Mouse (Mus musculus): ENCODE measurements around the gene Ykt6.
"Not testable (repeated sequence)": the region's sequence is repeated elsewhere in the genome, so short reads cannot be mapped to it uniquely, and the experiment has no call there.

Ykt6 gene

DNA sequence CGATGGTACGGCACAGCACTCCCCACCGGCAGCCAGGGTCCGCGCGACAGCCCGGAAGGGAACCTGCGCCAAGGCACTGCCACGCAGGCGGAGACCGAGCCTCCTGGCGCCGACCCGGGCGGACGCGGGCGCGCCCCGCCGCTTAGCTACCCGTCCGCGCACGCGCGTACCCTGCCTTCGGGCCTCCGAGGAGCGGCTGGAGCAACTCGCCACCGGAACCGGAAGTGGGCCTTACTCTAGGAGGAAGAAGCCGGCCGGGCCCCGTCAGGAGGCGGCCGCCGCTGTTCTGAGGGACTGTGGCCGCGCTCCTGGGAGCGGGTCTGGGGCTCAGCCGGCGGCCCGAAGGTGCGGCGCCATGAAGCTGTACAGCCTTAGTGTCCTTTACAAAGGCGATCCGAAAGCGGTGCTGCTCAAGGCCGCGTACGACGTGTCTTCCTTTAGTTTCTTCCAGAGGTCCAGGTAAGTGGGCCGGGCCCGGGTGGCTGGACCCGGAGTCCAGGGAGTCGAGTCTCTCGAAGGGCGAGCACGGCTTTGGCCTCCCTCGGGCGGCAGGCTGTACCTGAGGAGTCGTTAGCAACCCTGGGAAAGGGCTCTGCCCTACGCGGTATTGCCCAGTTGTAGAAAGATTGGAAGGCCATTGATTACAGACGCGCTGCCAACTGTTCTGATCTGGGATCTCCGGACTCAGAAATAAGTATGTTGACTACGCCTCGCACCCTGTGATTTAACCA is at the start of gene Ykt6:
Gene Ykt6, plus strand, starts transcription at position 148 of the 731 bp plus-strand sequence.
- DNase-seq, result peak; percentile 95

DNA sequence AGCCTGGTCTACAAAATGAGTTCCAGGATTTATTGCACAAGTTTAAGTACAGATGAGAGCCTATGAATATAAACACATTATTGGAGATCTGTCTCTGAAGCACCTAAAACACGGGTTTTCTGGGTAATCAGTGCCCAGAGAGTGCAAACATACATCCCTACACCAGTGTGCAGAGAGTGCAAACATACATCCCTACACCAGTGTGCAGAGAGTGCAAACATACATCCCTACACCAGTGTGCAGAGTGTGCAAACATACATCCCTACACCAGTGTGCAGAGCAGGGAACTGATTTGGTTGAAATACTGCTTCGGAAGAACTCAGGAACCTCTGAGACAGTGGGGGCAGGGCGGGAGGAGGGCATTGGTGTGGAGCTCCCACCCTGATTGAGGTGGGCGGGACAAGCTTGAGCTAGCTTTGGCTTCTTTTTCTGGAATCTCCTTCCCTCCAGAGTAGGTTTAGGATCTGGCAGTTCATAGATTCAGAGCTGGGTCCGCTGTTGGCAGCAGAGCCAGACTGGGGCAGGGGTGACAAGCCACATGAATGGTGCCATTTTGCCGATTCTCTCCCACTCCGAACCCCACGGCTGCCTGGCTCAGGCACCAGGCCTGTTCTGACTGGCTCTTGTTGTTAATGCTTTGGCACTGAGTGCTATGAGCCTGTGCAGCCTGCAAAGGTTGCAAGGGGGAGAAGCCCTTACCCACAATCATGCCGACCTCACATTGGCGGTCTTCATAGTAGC is 49.5 kb upstream of the Ykt6 start:
- no peak for DNase-seq

DNA sequence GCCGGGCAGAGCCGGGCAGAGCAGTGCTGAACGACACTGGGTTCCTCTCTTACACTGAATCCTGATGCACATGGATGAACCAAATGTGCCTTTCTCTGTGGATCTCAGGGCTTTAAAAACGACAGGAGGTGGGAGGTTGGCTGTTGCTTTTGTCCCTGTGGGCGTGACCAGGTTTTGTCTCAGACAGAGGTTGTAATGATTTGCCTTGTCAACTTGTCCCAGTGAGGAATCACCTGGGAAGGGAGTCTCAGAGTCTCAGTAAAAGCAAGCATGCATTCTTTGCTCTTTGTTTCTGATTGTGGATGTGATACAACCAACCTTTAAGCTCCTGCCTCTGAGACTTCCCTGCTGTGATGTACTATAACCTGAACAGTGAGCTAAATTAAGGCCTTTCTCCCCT is 48.4 kb upstream of the Ykt6 start:
- no peak for DNase-seq

DNA sequence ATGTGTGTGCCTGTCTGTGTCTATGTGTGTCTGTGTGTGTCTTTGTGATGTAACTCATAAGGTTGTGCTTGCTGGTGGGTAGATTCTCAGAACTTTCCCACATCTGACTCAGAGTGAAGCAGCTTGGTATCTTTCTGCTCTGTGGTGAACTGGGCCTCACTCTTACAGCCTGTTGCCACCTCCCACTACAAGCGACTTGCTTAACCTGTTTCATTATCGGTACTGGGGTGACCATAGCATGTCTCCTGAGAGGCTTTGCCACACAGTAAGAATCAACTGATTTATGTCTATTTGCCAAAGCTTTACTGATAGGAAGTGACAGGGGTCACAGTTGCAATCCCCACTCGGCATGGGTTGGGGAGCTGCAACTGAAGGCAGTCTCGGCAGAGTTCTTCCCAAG is 46.9 kb upstream of the Ykt6 start:
- no peak for DNase-seq

DNA sequence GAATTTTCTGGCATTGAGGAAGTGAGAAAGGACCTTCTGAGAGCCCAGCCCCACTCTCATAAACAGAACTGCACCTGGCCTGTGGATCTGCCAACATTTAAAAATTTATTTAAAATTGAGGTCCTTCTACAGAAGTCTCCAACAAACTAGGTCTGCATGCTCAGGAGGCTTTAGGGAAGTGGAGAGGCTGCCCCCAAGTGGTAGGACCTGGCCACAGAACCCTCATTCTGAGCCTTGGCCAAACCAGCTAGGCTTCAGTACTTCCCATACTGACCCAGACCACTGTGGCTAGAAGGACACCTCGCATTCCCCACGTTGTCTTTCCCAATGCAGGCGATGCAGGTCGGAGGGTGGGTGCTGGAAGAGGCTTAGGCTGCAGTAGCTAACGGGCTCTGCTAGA is 42.9 kb upstream of the Ykt6 start:
- DNase-seq, result peak; percentile 65

DNA sequence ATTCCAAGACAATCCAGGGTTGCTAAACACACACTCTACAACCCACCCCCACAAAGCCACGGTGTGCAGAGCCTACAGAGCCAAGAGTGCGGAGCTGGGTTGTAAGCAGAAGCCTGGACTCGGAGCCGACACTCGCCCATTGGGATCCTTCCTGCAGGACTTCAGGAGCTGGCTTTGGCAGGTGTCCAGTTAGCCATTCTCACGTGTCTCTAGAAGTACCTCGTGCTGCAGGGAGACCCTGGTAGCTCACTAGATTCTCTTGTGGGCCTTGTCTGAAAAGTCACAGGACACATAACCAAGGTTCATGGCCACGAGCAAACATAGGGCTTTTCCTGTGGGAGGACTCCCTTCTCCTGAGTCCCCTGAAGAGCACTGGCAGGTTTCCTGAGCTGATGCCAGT is 42.2 kb upstream of the Ykt6 start:
- no peak for DNase-seq

DNA sequence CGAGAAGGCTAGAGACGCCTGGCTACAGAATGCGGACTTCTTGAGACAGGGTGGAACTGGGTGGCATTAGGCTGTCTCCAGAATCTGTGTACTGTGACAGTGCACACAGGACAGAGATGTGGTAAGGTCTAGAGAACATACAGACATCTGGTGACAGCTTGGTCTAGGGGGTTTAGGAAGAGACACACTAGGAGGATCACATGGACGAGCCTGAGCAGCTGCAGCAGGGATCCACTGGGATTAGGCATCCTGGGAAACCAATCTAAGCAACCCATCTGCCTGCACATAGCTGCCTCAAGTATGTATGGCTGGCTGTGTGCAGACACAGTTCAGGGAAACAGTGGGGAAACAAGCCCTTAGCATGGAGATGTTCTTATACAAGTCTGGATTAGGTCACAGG is 41.6 kb upstream of the Ykt6 start:
- DNase-seq, result no peak

DNA sequence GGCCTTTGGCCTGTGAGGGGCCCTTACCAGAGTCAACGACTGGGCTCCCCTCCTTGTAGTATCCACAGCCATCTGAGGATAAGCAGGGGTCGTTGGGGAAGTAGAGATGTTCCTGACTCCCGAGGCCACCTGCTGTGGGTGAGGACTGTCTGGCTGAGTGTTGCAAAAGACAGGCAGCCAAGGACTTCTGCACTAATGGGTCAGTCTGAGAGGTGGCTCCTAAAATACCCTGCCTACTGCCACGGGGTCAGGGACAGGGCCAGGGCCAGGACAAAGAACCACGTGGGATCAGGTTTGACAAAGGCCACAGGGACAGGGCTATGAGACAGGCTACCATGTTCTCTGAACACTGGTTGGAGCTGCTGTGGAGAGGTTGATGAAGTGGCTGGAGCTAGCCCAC is 40.6 kb upstream of the Ykt6 start:
- no peak for DNase-seq

DNA sequence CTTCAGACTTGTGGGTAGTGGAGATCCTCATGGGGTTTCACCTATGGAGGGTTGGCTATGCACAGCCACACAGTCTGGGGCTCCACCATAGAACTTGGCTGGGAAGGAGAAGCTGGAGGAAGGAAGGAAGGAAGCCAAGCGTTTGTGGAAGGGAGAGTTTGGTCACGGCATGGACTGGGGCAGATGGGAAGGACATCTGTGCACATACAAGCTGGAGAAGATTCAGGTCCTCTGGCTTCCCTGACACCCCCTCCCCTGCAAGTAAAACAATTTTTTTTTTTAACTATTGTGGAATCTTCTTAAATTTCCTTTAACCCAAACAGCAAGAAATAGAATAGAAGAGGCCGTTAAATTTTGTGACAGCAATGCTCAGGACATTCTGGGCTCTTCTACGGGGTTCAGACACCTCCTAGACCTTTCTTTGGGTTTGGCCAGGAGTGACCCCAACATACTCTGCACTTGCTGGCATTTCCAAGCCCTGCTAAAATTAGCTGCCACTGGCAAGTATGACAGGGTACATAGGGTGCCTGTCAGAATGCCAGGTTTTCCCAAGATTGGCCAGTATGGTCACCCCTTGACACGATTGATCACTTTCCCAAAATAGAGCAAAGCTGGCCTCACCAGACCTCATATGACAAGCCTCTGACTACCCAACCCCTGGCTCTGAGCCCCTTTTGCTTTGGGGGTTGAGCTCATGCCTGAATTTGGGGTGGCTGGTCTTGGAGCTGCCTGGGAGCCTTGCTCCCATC is 39.9 kb upstream of the Ykt6 start:
- DNase-seq, result no peak

DNA sequence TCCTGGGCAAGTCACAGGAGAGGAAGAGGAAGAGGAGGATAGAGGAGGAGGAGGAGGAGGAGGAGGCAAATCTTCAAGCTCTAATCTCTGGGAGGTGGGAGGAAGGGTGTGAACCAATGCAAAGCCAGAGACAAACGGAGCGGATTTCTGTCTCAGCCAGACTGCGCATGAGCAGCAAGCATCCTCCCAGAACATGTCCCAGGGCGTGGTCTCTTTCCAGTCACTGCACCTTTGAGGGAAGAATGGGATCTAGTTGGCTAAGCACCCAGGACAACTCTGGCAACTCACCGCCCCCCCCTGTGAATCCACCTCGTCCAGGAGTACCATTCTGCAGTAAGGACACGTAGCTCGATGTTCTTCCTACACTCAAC is 39.3 kb upstream of the Ykt6 start:
- no peak for DNase-seq

DNA sequence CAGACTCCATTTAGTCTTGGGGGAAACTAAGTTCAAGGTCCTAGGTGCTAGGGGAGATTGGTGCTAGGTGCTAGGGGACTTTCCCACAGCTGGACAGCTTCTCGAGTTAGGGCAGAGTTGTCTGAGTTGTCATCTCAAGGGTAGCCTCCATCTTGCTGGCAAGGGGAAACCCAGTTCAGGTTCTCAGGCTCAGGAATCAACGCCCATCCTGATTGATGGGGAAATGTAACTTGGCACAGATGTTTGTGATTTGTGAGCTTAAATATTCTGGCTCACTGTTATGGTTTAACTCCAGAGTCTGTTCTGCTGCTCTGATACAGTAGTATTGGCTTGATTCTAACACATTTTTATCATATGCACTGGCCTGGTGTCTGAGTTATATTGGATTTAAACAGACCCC is 37.4 kb upstream of the Ykt6 start:
- no peak for DNase-seq

DNA sequence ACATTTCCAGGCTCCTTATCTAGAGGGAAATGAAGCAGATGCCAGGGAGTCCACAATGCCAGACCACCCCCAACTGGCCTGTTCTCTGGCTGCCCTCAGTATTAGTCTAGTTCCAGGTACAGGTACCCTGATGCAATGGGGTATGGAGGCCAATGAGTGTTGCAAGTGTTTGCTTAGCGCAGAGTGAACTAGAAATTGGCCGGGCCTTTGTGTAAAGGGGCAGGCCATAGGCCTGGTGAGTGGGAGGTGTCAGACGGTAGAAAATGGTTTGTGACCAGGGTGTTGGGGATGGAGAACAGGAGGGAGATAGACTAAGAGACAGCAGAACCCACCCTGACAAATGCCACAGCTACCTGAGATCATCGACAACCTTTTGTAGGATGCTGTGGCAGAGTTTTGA is 35.9 kb upstream of the Ykt6 start:
- DNase-seq, result no peak

DNA sequence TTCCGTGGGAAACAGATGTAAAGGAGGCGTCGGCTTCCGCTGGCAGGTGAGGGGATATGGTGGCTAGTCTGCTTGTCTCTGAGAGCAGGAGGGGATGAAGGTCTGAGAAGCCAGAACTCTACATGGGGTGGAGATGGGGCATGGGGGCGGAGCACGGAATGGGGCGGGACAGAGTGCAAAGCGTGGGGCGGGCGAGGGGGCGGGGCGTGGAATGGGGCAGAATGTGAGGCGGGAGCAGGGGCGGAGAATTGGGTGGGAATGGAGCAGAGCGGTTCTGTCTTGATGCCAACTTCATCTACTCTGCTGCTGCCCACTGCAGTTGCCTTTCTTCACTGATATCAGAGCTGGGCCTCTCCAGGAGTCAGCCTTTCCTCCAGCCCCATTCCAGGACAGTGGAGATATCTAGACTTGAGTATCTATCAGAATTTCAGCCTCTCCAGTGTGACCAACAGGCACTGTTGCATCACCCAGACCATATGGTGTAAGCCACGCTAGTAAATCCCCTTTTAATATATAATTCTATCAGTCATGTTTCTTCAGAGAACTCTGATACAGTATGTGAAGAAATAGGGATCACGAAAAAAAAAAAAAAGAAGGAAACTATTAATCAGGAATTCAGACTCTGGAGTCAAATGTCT is 35.1 kb upstream of the Ykt6 start:
- no peak for DNase-seq

DNA sequence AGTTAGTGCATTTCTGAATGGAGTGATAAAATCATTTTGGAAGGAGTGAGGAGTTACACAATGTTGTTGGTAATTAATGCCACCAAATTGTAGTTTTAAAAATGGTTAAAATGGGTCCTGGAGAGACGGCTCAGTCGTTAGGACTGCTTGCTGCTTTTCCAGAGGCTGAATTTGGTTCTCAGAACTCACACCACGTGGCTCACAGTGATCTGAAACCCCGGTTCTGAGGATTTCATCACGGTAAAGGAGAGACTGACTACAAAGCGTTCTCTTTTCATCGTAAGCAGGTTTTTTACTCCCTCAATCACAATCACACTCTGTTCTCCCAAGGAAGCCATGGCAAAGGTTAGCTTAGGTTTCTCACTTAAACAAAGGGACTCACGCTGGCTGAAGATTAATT is 30.8 kb upstream of the Ykt6 start:
- no peak for DNase-seq

DNA sequence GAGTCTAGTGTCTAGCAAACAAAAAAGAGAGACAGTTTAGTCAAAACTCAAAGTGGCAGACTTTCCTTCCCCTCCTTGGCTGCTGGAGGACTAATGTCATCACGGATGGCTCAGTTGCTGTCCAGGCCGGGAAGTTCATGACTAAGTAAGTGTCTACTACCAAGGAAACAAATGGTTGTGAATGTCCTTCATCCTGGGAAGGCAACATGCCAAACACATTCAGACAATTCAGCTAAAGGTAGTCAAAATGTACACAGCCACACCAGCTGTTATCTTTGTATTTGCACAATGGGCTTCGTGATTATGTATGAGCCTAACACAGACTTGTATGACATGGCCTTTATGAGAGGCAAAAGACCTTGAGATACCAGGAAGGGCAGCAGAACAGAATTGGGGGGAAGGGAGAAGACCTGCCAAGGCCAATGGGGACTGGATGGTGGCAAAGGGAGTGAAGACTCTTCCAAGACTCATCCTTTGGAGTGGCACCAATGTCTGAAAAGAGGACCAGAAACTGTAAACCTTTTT is 28.7 kb upstream of the Ykt6 start:
- no peak for DNase-seq

DNA sequence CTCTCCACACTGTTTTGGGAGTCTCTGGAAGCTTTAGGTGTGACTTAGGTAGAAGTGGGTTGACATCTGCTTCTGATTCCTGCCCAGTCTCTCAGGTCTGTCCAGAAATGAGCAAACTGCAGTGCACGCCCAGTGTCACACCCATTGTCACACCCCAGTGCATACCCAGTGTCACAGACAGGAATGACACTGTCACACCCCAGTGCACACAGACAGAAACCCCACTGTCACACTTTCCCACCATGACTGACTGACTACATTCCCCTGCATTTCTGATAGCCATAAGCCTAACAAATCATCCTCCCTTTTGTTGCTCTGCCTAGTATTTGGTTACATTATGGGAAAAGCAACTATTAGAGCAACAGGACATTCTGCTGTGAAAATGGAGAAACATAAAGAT is 24.9 kb upstream of the Ykt6 start:
- no peak for DNase-seq

DNA sequence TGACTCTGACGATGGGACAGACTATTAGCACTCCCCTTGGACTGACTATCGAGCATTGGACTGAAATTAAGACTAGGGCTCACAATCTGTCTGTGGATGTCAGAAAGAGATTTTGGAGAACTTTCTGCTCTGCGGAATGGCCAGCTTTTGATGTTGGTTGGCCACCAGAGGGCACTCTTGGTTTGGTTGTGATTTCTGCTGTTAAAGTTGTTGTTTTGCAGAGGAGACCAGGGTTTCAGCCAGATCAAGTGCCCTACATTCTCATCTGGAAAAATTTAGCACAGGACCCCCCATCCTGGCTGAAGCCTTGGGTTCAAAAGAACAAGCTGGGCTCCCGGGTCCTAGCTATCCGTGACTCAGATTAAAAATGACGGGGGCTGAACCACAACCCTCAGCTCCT is 23.5 kb upstream of the Ykt6 start:
- DNase-seq, result peak; percentile 12

DNA sequence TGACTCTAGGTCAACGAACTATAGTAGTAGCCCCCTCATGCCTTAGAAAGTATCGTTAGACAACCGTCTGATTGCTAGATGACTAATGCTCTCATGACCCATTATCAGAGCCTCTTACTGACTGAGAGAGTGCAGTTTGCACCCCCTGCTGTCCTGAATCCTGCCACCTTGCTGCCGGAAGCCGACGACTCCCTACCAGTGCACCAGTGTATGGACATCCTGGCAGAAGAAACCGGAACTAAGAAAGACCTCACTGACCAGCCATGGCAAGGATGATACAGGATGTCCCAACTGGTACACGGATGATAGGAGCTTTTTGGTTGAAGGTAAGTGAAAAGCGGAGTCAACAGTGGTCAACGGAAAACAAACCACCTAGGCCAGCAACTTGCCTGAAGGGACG is 21.0 kb upstream of the Ykt6 start:
- DNase-seq, result not testable (repeated sequence)

DNA sequence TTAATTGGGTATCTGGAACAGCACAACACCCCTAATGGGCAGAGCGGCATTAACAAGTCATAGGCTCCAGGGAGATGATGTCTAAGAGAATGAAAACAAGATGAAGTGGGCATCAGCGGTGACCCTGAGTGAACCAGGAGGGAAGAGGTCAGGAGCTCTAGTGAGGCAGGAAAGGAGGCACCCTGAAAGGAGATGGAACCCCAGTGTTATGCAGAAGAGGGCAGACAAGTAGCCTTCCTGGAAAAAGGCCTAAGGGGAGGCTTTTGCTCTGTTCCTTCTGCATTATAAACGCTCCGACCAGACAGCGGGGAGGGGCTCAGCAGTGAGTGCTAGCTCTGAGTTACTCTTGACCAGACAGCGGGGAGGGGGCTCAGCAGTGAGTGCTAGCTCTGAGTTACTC is 12.5 kb upstream of the Ykt6 start:
- DNase-seq, result no peak

DNA sequence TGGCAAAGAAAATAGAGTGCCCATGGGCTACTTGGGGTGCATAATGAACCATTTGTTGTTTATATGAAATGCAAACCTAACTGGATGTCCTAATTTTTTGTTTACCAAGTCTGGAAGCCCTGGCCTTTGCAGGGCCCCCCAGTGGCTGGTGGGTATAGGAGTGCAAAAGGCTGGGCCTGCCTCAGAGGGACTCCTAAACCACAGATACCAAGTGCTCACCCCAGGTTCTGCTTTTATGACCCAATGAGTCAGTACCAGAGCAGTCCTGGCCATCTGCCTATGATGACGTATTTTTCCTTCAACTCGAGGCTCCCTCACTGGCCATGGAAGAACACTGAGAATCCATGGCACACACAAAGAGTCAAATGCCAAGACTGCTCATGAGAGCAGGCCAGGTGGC is 10.4 kb upstream of the Ykt6 start:
- no peak for DNase-seq

DNA sequence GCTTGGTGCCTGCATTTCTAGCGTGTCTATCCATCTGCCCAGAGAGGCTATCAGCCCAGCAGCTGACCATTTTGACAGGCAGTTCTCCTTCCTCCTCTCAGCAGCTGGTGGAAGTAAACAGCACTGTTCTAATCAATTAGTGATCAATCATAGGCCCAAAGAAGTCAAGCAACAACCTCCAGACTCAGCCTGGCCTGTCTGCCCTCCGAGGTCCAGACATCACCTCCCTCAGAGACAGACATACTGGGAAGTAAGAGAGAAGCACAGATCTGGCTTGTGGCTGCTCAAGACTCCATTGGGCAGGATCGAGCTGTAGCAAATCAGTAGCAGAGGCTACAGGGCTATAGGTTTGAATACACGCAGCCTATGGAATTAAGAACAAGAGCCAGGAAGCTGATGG is 7.7 kb upstream of the Ykt6 start:
- DNase-seq, result no peak

DNA sequence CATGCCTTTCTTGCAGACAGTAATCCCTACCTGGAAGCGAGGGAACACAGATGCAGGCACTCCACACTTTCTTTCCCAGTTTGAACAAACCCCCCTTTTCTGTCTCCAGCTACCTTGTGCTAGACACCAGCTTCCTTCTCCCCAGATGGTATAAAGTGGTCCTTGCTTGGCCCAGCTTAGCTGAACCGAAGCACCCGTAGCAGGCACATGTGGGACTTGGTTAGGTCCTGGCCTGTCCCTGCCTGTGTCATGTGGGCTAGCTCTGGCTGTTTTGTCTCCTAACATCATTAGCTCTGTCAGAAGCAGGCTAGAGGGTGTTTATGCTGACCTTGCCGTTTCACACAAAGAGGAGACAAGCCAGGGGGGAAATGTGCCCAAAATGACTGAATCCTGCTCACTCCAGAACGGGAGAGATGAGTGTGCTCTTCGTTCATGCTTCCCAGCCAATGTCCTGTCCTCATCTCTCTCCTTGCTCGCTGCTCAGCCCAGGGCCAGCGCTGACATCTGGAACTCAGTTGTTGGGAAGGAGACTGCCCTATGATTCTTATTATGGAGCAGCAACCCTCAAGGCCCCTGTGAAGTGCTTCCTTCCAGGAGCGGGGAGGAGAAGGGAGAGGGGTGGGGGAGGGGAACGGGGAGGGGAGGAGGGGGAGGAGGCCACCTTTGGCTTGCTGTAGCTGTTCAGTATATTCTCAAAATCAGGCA is 6.8 kb upstream of the Ykt6 start:
- no peak for DNase-seq

All from kidney, adult 18-20 months (tissue).